Mouse (Mus musculus): ENCODE data around the gene Znrd1as. TPM values are rescaled to one million over a fixed set of nuclear protein-coding genes. Genes with fewer than 3 reads are reported as not detected.
"Not testable (repeated sequence)": the region's sequence is repeated elsewhere in the genome, so short reads cannot be mapped to it uniquely, and the experiment has no call there.

Gene Znrd1as
- polyA plus RNA-seq, 1 experiment from 2014 or later, result 5.6 TPM

DNA sequence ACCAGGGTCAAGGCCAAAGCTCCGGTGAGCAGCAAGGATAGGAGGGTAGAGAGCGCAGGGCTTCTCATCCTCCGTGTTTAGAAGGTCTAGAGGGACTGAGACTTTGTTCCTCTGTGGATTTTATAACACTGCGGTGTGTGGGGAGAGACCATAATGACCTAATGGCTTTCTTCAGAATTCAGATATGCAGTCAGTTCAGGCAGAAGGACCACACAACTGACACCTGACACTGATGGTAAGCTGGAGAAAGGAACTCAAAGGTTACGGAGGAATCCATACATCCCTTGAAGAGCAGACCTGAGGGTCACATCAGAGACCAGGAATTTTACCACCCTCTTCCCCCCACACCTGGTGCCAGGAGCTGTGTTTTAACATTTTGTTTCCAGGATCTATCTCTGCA, 31.0 kb downstream of the Znrd1as start, which contains the start of gene H2-M5:
TSS of gene H2-M5 (minus strand) at position 101 of the 400 bp plus-strand sequence.
- no peak within 1 kb of the TSS for H3K27ac ChIP-seq (ENCODE audit: low read length)
- H3K9me3 ChIP-seq (replicated peaks; ENCODE audit: control insufficient read depth, low read length), result no peaks in the 10 kb centered on the region
- ATAC-seq (ENCODE audit: insufficient read depth, low FRiP score), result no peak
- H3K9ac ChIP-seq (ENCODE audit: low read length), result no peak within 1 kb of the TSS
- peak within 1 kb of the TSS; percentile 2 for H3K4me3 ChIP-seq (replicated peaks; ENCODE audit: low read length)
- H3K4me1 ChIP-seq (ENCODE audit: control insufficient read depth, insufficient read depth, low read length), result no peaks in the 10 kb centered on the region
- peaks cover 21% of the 10 kb centered on the region for H3K27me3 ChIP-seq (ENCODE audit: control insufficient read depth, insufficient read depth, low read length)
- no peaks in the 10 kb centered on the region for H3K36me3 ChIP-seq (ENCODE audit: control insufficient read depth, insufficient read depth, low read length)
- peak within 1 kb of the TSS; percentile 23 for H3K4me2 ChIP-seq (ENCODE audit: low read depth, low read length)
- 34% methylated on average over 5 of the region's 5 CpGs for WGBS

- H3K4me3 ChIP-seq (replicated peaks; ENCODE audit: low read length); H3K9me3 ChIP-seq (replicated peaks; ENCODE audit: control insufficient read depth, low read length); H3K4me2 ChIP-seq (ENCODE audit: low read depth, low read length); H3K9ac ChIP-seq (ENCODE audit: low read length); H3K27ac ChIP-seq (ENCODE audit: low read length); H3K36me3 ChIP-seq (ENCODE audit: control insufficient read depth, insufficient read depth, low read length); H3K4me1 ChIP-seq (ENCODE audit: control insufficient read depth, insufficient read depth, low read length); ATAC-seq (ENCODE audit: insufficient read depth, low FRiP score): not testable (repeated sequence)
- H3K27me3 ChIP-seq (ENCODE audit: control insufficient read depth, insufficient read depth, low read length), result peaks cover 21% of the 10 kb centered on the region
- 91% methylated on average over 6 of the region's 6 CpGs for WGBS
These were observed 32.2 kb downstream of the Znrd1as start for GRCm38 (mm10) chr17:36990630-36991029.

DNA sequence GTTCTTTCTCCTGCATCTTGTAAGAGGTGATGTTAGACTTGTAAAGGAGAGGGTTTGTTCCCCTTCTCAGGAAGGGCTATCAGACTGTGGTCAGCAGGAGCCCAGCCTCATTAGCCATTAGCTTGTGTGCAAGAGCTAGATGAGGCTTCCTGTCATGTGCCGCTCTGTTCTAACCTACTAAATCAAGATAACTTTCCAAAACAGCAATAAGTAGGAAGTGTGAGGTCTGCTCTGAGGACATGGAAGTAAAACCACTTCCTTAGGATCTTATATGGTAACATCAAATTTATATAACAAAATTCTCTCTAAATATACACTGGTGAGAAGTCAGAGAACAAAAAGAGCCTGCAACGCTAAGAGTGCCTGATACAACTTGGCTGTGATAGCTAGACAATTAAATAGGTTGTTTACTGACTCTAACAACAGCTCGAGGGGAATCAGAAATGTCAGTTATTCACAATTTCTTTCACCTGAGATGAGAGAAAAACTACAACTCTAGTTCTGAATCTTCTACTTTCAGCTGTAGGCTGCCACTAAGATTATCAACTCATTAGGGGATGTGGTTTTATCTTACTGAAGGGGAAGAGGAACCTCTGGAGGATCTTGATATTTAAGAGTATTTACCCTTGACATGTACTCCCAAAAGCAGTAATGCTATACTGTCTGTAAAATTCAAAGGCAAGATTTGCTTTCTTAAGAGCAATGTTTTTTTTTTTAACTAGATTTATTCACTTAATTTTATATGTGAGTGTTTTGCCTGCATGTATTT, 34.1 kb downstream of the Znrd1as start:
- Histone ChIP-seq H3K4me1 (ENCODE audit: control insufficient read depth, insufficient read depth, low read length) (no peaks in the 10 kb centered on the region), H3K9ac (ENCODE audit: low read length) (no peak overlapping the region)
- WGBS, result 56% methylated on average over 3 of the region's 3 CpGs

GRCm38 (mm10) chr17:36993770-36994325, 35.5 kb downstream of the Znrd1as start:
- no peak overlapping the region for H3K4me2 ChIP-seq (ENCODE audit: low read depth, low read length)
- H3K9ac ChIP-seq (ENCODE audit: low read length), result no peak overlapping the region
- H3K27me3 ChIP-seq (ENCODE audit: control insufficient read depth, insufficient read depth, low read length), result peaks cover 8% of the 10 kb centered on the region
- ATAC-seq (ENCODE audit: insufficient read depth, low FRiP score), result no peak
- H3K36me3 ChIP-seq (ENCODE audit: control insufficient read depth, insufficient read depth, low read length), result no peaks in the 10 kb centered on the region
- no peaks in the 10 kb centered on the region for H3K4me1 ChIP-seq (ENCODE audit: control insufficient read depth, insufficient read depth, low read length)
- WGBS, result 92% methylated on average over 4 of the region's 4 CpGs
- H3K4me3 ChIP-seq (replicated peaks; ENCODE audit: low read length), result no peak overlapping the region
- H3K27ac ChIP-seq (ENCODE audit: low read length), result no peak overlapping the region
- H3K9me3 ChIP-seq (replicated peaks; ENCODE audit: control insufficient read depth, low read length), result no peaks in the 10 kb centered on the region

More for the DNA sequence above, 34.1 kb downstream of the Znrd1as start:
- ATAC-seq (ENCODE audit: insufficient read depth, low FRiP score), result no peak
- no peak overlapping the region for H3K4me3 ChIP-seq (replicated peaks; ENCODE audit: low read length)
- peaks cover 18% of the 10 kb centered on the region for H3K27me3 ChIP-seq (ENCODE audit: control insufficient read depth, insufficient read depth, low read length)
- no peak overlapping the region for H3K27ac ChIP-seq (ENCODE audit: low read length)
- H3K36me3 ChIP-seq (ENCODE audit: control insufficient read depth, insufficient read depth, low read length), result no peaks in the 10 kb centered on the region
- H3K9me3 ChIP-seq (replicated peaks; ENCODE audit: control insufficient read depth, low read length), result no peaks in the 10 kb centered on the region
- no peak overlapping the region for H3K4me2 ChIP-seq (ENCODE audit: low read depth, low read length)

- Histone ChIP-seq H3K4me1 (ENCODE audit: control insufficient read depth, insufficient read depth, low read length) (no peaks in the 10 kb centered on the region), H3K9me3 (replicated peaks; ENCODE audit: control insufficient read depth, low read length) (no peaks in the 10 kb centered on the region), H3K4me2 (ENCODE audit: low read depth, low read length) (no peak overlapping the region), H3K4me3 (replicated peaks; ENCODE audit: low read length) (no peak overlapping the region), H3K27me3 (ENCODE audit: control insufficient read depth, insufficient read depth, low read length) (peaks cover under 1% of the 10 kb centered on the region; the same call in 1 of the 2 replicates), H3K36me3 (ENCODE audit: control insufficient read depth, insufficient read depth, low read length) (no peaks in the 10 kb centered on the region), H3K9ac (ENCODE audit: low read length) (no peak overlapping the region), H3K27ac (ENCODE audit: low read length) (no peak overlapping the region)
- ATAC-seq (ENCODE audit: insufficient read depth, low FRiP score), result no peak
- 77% methylated on average over 2 of the region's 2 CpGs for WGBS
These were observed 36.1 kb downstream of the Znrd1as start for GRCm38 (mm10) chr17:36994528-36994927.

- H3K4me3 ChIP-seq (replicated peaks; ENCODE audit: low read length), result no peak overlapping the region
- H3K27ac ChIP-seq (ENCODE audit: low read length), result no peak overlapping the region
- H3K27me3 ChIP-seq (ENCODE audit: control insufficient read depth, insufficient read depth, low read length), result no peaks in the 10 kb centered on the region; the same call in 1 of the 2 replicates
- H3K4me2 ChIP-seq (ENCODE audit: low read depth, low read length), result no peak overlapping the region
- no peak for ATAC-seq (ENCODE audit: insufficient read depth, low FRiP score)
- H3K9ac ChIP-seq (ENCODE audit: low read length), result no peak overlapping the region
- no peaks in the 10 kb centered on the region for H3K9me3 ChIP-seq (replicated peaks; ENCODE audit: control insufficient read depth, low read length)
- H3K4me1 ChIP-seq (ENCODE audit: control insufficient read depth, insufficient read depth, low read length), result no peaks in the 10 kb centered on the region
- no peaks in the 10 kb centered on the region for H3K36me3 ChIP-seq (ENCODE audit: control insufficient read depth, insufficient read depth, low read length)
- 44% methylated on average over 3 of the region's 3 CpGs for WGBS
These were observed 37.1 kb downstream of the Znrd1as start for GRCm38 (mm10) chr17:36995448-36995847.

GRCm38 (mm10) chr17:36997033-36997735, 38.8 kb downstream of the Znrd1as start:
- Histone ChIP-seq H3K4me3 (replicated peaks; ENCODE audit: low read length) (no peak overlapping the region), H3K4me1 (ENCODE audit: control insufficient read depth, insufficient read depth, low read length) (no peaks in the 10 kb centered on the region), H3K4me2 (ENCODE audit: low read depth, low read length) (no peak overlapping the region), H3K36me3 (ENCODE audit: control insufficient read depth, insufficient read depth, low read length) (no peaks in the 10 kb centered on the region), H3K9me3 (replicated peaks; ENCODE audit: control insufficient read depth, low read length) (no peaks in the 10 kb centered on the region), H3K27me3 (ENCODE audit: control insufficient read depth, insufficient read depth, low read length) (no peaks in the 10 kb centered on the region), H3K27ac (ENCODE audit: low read length) (no peak overlapping the region), H3K9ac (ENCODE audit: low read length) (0 out of 2 replicates have a peak overlapping the region, but pooled peaks have one; percentile 33)
- ATAC-seq (ENCODE audit: insufficient read depth, low FRiP score), result 0 out of 2 replicates have a peak, but pooled peaks have one; percentile 47
- 24% methylated on average over 7 of the region's 7 CpGs for WGBS

DNA sequence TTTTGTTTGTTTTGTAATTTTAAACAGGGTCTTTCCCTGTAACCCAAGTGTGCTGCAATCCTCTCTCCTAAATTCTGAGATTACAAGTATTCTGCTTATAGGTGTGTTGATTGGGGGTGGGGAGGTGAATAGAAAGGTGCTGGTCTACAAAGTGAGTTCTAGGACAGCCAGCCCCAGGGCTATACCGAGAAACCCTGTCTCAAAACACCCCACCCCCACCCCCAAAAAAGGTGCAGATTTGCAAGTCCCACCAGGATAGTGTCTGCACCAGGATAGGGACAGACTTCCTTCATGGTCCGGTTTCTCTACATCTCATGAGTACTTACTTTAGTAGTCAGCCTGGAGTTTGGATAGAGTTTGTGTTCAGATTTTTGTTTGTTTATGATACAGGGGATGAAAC, 40.1 kb downstream of the Znrd1as start:
- H3K4me1 ChIP-seq (ENCODE audit: control insufficient read depth, insufficient read depth, low read length), result no peaks in the 10 kb centered on the region
- H3K9me3 ChIP-seq (replicated peaks; ENCODE audit: control insufficient read depth, low read length), result no peaks in the 10 kb centered on the region
- H3K36me3 ChIP-seq (ENCODE audit: control insufficient read depth, insufficient read depth, low read length), result no peaks in the 10 kb centered on the region
- WGBS, result 67% methylated on average over 2 of the region's 2 CpGs
- H3K4me3 ChIP-seq (replicated peaks; ENCODE audit: low read length), result no peak overlapping the region
- no peak overlapping the region for H3K27ac ChIP-seq (ENCODE audit: low read length)
- no peak overlapping the region for H3K9ac ChIP-seq (ENCODE audit: low read length)
- no peak overlapping the region for H3K4me2 ChIP-seq (ENCODE audit: low read depth, low read length)
- H3K27me3 ChIP-seq (ENCODE audit: control insufficient read depth, insufficient read depth, low read length), result no peaks in the 10 kb centered on the region
- ATAC-seq (ENCODE audit: insufficient read depth, low FRiP score), result no peak

DNA sequence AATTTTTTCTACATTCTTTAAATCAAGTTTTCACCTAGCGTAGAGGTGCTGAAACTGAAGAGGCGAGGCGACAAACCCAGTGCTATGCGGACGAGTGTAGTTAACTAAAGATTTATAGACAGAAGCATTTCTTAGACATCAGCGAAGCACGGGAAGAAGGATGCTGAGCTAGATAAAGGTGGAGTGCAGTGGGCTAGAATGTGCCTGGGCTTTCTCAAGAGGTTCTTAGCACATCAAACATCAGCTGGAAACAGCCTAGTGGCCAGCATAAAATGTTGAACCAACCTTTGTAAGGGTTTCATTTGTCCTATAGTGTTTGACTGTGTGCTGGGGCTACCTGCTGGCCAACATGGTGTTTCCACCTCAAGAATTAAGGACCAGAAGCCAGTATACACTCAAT, 42.5 kb downstream of the Znrd1as start, which contains the start of gene Zfp57:
TSS of gene Zfp57 (plus strand) at position 301 of the 400 bp plus-strand sequence.
- H3K4me2 ChIP-seq (ENCODE audit: low read depth, low read length), result peak within 1 kb of the TSS; percentile 90
- ATAC-seq (ENCODE audit: insufficient read depth, low FRiP score), result no peak
- H3K4me3 ChIP-seq (replicated peaks; ENCODE audit: low read length), result peak within 1 kb of the TSS; percentile 74

More for the DNA sequence above, 42.5 kb downstream of the Znrd1as start, which contains the start of gene Zfp57:
- Histone ChIP-seq H3K36me3 (ENCODE audit: control insufficient read depth, insufficient read depth, low read length) (no peaks in the 10 kb centered on the region), H3K4me1 (ENCODE audit: control insufficient read depth, insufficient read depth, low read length) (no peaks in the 10 kb centered on the region), H3K9ac (ENCODE audit: low read length) (no peak within 1 kb of the TSS), H3K27me3 (ENCODE audit: control insufficient read depth, insufficient read depth, low read length) (no peaks in the 10 kb centered on the region), H3K27ac (ENCODE audit: low read length) (0 out of 2 replicates have a peak within 1 kb of the TSS, but pooled peaks have one; percentile 37), H3K9me3 (replicated peaks; ENCODE audit: control insufficient read depth, low read length) (no peaks in the 10 kb centered on the region)
- 92% methylated on average over 7 of the region's 7 CpGs for WGBS

Measured in stomach, embryonic 16.5 days (tissue).